Mouse (Mus musculus): ENCODE data around the gene Selp.

The Selp gene

DNA sequence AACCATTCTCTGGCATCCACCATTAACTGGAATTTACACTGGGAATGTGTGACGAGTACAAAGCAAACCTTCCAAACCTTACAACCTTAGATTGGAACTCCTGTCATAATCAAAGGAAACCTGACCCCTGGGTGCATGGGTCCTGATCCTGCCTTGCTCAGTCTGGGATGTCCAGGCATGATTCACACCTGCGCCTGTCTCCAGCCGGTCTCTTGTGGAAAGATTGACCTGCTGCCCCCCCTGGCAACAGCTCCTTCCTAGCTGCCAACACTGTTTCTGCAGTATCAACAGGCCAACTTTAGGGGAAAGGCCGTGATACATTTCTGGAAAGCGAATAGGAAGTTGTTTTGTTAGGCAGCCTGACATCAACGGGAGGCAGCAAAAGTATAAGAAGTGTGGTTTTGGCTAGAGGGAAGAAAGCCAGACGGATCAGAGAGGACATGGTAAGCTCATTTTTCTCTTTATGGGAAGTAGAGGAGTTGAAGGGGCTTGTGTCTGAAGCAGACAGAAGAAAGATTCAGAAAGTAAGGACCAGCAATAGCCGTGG is at the start of gene Selp:
Selp (plus strand) TSS at position 318 of the 547 bp plus-strand sequence.
- no peak for DNase-seq

DNA sequence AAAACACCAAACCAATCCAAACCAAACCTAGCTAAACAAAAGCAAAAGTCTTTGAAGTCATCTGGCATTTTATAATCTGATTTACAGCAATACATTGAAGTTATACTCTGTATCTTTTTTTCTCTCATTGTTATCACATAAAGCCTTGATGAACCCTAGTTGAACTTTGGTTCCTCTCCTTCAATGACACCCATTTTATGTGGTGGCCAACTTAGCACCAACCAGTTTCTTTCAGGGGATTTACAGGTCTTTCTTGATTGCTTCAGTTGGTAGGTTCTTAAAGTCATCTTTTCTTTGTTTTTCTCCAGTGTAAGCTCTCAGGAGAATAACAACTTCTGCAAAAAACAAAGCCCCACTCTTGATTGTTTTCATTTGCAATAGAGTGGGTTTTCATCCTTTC is 45.8 kb upstream of the Selp start:
- no peak for DNase-seq

DNA sequence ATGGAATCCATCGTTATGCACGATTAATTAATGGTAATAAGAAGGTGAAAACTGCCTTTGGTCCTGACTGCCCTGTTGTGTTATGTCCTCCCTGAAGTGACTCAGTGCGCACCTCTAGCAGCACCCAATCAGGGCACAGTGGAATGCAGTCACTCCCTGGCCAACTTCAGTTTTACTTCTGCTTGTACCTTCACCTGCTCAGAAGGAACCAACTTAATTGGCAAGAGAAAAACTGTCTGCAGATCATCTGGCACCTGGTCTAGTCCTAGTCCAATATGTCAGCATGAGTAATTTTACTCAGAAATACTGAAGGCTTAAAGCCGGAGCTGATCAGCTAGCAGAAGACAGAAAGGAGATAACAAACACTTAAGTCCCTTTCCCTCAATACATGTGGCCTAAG is 44.6 kb upstream of the Selp start:
- DNase-seq = no peak

DNA sequence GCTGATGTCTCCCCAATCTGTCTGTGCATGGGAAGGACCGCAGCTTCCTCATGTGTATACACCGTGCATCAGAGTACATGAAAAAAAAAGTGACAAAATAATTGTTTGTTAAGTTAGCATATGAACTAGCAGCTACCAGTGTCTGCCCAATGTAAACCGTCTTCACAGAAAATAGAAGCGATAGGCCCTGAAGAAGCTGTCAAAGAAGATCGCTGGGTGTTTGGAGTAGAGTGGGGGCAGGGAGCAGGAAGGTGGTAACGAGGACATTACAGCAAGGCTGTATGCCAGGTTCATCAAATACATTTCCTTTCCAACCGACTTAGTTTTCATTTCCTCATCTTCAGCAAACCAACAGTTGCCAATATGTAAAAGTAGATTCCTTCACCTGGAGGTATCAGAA is 44.0 kb upstream of the Selp start:
- DNase-seq = no peak

DNA sequence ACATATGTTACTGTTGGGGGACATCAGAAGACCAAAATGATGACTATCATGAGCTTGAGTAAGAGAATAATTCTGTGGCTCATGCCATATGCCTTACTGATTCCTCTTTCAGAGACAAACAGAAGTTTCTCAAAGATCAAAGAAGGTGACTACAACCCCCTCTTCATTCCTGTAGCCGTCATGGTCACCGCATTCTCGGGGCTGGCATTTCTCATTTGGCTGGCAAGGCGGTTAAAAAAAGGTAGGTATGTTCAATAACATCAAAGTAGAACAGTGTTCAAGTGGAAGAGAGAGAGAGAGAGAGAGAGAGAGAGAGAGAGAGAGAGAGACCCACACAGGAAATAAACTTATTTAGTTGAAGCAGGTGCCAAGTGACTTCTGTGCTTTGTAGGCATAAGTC is 43.1 kb upstream of the Selp start:
- DNase-seq = no peak

DNA sequence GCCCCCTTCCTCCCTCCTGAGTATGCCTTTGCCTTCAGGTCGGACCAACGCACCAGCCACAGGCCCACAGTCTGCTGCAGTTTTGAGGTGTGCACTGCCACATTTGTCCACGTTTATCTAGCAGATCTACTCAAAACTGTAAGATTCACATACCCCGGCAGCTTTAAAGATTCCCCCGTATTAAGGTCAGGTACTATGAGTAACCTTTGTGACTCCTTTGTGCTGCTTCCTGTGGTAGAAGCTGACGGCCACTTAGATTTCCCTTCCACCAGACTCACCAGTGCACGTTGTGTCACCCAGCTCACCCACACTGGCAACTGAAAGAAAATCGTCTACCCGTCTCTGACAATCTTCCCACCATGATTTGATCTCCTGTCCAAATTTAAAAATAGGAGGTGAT is 42.0 kb upstream of the Selp start:
- no peak for DNase-seq

DNA sequence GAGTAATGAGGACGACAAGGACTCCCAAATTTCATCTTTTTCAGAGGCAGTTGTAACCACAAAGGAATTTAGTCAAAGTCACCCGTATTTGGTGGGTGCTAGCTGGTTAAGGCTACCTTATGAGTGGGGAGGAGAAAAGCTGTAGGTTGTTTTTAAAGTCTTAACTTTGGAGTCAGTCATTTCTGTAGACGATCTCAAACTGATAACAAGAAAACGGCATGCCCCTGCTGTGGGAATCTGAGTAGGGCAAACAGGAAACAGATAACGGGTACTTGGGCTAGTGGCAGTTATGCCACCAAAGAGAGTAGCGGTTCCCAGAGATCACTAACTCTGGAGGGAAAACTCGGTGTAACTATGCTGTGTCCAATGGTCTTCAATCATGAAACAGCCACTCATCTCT is 41.3 kb upstream of the Selp start:
- no peak for DNase-seq

DNA sequence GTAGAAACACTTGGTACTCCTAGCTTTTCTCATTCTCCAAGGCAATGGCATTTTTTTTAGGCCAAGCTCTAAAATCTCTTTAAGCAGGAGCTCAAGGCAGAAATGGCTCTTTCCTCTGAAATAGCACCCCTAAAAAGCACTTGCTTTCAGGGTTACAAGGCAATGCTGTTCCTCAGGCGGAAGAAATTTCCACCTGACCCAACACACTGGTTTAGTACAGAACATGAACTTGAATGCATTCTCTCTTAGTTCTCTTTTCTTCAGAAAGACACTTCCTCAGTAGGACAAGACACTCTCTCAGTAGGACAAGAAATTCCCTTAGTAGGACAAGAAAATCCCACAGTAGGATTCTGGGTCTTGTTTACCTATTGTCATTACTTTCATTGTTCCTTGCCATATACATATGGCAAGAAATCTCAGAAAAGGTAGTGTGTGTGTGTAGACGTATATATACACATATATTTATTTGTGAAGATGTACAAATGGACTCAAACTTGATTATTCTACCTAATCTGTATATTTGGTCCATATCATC is 40.4 kb upstream of the Selp start:
- no peak for DNase-seq

DNA sequence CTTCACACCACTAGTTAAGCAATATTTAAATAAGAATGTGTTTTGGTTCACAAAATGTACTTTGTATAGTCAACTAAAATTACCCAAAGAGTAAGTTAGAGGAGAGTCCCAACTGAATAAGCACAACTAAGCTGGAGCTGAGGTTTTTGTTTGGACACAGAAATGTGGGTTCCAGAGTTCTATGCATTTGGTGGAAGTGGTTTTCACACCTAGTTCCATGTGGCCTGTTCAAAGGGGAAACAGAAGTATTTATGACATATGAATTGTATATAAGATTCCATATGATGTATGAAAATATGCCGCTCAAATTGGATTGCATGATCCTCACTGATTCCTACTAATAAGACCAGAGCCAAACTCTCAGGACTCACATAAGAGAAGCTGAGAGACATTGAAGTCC is 39.6 kb upstream of the Selp start:
- no peak for DNase-seq

DNA sequence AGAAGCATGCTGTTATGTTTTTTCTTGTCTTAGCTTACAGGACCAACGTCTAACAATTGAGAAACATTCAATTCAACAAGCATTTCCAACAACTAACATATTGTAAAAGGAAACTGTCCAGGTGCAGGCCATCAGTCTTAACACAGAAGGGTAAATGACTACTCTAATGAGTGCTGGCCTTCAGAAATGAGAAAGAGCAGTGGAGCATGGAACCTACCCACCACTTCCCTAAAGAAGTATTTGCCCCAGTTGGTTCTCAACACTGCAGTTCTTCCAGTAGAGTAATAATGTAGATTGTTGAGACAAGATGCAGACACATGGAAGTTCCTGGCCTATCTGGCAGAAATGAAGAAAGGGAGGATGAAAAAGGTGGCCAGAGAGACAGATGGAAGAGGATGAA is 38.6 kb upstream of the Selp start:
- DNase-seq = no peak

DNA sequence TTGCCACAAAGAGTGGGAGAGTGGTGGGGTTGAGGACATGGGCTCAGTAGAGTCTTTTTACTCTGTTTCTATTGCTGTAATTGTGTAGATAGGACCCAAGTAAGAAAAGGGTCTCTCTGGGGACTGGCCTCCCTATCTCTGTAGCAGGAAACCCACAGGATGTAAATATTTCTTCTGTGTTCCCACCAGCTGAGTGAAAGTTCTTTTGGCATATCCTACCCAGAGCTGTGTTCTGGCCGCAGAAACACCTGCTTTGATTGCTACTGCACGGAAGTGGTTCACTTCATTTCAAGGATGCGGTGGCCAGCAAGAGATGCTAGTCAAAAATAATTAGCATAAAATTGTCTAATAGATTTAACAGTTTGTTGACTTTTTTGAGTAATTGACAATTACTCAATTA is 38.0 kb upstream of the Selp start:
- DNase-seq = no peak

DNA sequence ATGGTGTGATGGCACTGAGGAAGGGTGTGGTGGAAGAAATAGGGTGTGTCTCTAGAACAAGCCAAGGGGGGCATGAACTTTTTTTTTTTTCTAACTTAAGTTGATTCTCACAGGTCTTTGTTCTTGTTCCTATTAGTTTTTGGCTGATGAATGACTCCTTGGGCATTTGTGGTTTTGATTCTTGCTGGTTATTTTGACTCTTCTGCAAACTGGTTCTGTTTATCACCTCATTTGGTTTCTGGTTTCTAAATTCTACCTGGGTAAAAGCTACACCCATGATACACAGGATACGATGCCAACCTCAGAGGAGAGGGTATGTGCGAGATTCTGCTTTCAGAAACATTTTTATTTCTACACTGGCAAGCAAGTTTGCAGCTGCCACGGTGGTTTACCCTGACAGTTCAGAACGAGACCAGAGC is 36.7 kb upstream of the Selp start:
- DNase-seq = no peak

DNA sequence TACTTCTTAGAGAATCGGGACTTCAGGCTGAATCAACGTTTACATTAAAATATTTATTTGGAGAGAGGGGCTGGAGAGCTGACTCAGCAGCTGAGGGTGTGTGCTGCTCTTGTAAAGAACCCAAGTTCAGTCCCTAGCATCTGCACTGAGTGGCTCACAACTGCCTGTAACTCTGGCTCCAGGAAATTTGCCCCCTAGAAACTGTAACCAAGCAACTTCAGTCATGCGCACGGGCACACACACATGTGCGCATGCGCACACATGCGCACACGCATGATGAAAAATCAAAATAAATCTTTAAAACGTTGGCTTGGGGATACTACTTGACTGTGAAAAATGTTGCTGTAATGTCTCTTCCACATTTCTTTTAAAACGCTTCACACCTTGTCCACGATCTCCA is 36.0 kb upstream of the Selp start:
- no peak for DNase-seq

DNA sequence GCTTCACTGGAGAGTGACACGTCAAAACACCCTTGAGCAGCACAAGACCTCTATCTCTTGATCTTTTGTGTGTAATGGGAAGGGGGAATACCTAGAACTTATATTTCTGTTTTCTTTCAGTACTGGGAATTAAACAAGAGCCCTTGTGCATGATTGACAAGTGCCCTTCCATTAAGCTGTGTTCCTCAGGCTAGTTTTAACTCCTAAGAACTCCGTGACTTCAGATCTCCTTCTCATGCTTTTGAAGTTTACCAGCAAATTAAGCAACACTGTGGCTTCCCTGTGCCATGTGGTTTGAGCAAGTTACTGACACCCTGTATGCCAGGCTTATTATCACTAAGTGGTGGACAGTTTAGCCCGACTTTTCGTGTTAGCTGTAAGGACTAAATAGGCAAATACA is 32.0 kb upstream of the Selp start:
- DNase-seq = no peak

DNA sequence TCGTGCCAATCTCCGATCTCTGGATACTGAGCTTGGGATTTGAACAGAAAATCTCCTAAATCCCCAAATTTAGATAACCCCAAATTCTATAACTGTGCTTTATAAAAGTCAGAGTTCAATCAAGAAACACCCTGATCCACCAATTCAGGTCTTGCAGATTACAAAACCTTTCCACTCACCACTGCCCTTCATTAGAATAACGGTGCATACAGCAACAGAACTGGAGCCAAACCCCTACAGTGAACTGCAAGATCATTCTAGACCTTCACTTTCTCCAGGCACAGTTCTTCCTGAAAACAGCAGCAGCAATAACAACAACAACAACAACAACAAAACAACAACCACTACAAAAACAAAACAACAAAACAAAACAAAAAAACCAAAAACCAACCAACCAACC is 28.3 kb upstream of the Selp start:
- DNase-seq = no peak

DNA sequence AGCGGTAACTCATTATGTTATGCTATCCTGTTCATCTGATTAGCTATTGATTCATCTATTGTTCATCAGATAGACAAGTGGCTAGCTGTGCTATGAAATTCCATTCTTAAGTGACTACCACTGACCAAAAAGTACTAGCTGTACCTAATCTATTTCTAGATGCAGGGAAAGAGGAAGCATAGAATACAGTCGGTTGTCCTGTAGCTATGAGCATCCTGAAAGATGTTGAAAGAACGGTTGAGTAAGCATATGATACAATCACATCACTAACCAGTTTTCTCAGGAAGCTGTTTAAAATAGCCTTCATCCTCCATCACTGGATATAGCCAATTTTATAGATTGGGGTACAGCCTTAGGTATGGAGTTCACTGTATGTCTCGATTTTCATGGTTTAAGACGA is 27.2 kb upstream of the Selp start:
- DNase-seq = no peak

DNA sequence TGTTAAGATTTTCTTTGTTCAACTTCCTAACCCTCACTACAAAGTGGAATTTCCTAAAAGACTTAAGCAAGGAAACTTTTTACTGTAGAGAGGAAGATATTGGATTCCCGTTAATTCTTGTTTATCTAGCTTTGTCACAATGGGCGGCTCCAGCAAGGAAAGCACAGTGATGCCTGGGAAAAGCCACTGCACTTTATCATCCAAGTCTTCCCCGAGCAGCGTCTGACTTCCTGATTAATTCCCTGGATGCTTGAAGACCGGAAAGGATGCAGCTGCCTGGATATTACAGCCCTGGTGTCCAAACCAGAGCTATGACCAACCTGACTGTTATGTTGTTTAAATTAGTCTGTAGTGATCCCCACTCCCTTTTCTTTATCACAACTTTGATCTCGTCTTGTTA is 18.3 kb upstream of the Selp start:
- DNase-seq = no peak

DNA sequence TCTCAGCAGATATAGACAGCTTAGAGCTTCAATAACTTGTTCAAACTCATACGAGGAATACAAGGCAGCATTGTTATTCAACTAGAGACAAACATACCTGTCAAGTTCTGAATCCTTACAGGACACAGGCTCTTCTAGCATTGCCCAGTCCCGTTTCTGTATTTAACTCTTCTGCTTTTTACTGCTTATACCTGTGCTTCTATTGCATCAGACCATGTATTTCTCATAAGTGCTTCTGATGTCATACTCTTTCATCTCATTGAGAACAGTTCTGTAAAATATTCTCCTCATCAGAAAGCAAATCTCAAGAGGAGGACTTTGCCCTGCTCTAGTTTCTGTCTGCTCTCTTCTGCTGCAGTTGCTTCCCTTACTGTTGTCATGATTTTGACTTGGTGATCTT is 17.2 kb upstream of the Selp start:
- DNase-seq = no peak

DNA sequence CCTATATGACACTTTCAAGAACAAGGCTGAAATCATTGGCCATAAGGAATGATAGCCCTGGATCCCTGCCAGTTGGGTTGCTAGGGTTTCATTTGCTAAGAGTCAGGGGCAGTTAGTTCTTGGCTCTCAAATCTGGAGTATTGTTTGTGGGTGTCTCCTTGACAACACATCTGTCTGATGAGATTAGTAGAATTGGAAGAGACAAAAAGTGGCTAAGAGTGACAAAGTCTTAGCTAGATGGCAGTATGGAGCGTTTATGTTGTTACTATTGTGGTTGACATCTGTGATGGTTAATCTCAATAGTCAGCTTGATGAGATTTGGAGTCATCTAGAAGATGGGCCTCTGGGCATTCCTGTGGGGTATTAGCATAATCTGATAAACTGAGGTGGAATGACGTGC is 16.7 kb upstream of the Selp start:
- no peak for DNase-seq

DNA sequence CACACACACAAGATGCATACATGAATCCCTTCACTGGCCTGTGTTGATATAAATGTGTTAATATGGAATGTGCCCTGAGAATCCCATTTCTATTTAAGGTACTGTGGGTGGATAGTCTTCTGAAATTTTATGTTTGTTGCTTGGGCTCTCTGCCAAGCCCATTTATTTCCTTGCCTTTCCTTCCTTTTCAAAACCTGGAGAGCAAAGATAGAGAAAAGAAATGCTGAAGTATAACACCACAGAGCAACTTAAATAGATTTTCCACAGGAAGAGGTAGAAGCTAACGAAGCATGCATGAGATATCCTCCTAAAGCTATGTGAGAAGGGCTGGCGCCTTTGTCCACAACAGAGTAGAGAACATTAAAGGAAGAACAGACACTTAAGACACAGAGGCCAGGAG is 5.3 kb upstream of the Selp start:
- no peak for DNase-seq

DNA sequence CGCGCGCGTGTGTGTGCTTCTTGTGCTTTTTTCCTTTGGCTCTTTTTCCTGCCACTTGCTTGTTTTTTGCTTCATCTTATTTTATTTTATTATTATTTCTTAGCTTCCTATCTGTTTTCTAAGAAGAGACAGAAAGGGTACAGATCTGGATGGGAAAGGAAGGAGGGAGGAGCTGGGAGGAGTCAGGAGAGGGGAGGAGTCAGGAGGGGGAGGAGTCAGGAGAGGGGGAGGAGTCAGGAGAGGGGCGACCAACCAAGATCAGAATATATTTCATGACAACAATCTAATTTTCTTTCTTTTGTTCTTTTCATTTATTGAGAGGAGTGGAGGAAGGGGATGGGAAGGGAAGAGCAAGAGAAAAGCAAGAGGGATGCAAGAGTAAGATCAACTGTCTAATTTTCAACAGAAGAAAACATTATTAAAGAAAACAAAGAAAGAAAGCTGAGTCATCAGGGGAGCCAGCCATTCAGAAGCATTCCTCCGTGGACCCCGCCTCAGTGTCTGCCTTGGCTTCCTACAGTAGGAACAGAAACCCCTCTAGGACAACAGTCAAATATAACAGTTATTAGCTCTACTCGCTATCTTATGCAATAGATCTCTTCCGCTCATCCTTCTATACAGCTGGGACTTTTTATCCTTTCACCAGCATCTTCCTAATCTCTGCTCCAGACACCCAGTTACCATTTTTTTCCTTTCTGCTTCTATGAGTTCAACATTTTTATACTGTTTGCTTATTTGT is 4.3 kb upstream of the Selp start:
- DNase-seq = no peak

DNA sequence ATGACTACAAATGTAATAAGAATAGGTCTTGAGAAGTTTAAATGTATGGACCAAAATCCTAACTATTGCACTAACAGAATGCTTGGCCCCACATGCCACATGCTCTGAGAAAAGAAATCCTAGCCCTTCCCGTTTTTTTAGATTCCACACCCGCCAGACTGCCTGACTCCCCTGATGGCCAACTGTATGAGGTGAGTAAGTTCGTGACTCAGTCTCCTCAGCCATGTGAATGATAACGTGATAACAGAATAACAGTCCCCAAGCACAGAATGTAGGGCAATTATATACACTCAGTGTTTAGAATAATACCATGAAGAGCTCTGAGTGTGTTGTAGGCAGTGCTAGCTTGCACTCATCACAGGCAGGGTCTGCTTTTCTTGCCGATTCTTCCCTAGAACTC is 784 bp upstream of the Selp start:
- no peak for DNase-seq

DNA sequence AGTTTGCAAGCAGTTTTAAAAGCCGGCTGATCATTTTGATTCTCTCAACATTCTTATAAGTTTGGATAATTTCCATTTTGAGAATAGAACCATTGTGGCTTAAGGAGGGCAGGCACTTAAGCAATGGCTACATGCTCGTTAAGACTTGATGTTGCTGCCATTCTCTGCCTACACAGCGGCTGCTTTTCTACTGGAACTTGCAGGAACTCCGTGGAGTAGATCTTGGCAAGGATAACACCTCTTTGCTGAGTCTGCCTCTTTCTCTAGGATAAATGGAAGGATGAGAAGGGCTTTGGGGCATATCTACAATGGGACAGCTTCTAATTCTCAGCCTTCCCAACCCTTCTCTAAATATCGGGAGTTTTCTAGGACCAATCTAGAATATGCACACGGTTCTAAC is 583 bp downstream of the Selp start:
- no peak for DNase-seq

DNA sequence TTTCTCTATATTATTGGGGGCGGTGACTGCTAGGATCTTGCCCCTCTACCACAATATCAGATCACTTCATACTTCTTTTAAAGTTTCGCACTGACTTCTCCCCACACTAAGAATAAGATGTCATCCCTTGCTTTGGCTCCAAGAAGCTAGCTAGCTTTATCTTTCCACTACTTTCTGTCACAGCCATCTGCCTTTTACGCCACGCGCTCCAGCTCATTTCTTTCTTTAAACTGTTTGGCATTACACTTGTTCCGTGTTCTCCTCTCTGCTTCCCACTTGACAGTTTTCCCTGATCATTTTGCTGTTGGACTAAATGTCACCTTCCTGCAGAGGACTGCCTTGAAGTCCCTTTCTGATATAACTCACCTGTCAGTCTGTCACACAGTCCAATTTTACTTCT is 2.8 kb downstream of the Selp start:
- DNase-seq = no peak
